Mouse (Mus musculus) kidney, embryonic 14.5 days (tissue): Measurements from ENCODE around the gene Xxylt1. TPM values are rescaled to one million over a fixed set of nuclear protein-coding genes. Genes with fewer than 3 reads are reported as not detected.

Source experiments
- ATAC-seq: fragments of 200-750 bp; cut with Nextera tagmentation; 2 replicates; pipeline ENCODE4 v1.8.0; 2017; ENCODE audit warnings: moderate number of reproducible peaks, mild to moderate bottlenecking, moderate TSS enrichment, moderate library complexity; ENCODE audit not compliant: low FRiP score, low TSS enrichment
- H3K27ac ChIP-seq: fragments of 300-500 bp; sonication (generic); 2 replicates; pipeline ENCODE4 v1.5.1; 2014; ENCODE audit warnings: low read depth, mild to moderate bottlenecking, low read length, moderate library complexity, mixed read lengths
- H3K27me3 ChIP-seq: fragments of 300-500 bp; sonication (generic); 2 replicates; pipeline ENCODE4 v1.6.1; 2014; ENCODE audit warnings: mild to moderate bottlenecking, low read length; ENCODE audit not compliant: control insufficient read depth, insufficient read depth
- H3K36me3 ChIP-seq: fragments of 300-500 bp; sonication (generic); 2 replicates; pipeline ENCODE4 v1.6.1; 2014; ENCODE audit warnings: low read length, mixed read lengths; ENCODE audit not compliant: control insufficient read depth, insufficient read depth
- H3K4me1 ChIP-seq: fragments of 300-500 bp; sonication (generic); 2 replicates; pipeline ENCODE4 v1.6.1; 2014; ENCODE audit warnings: low read length, mixed read lengths; ENCODE audit not compliant: control insufficient read depth, insufficient read depth
- H3K4me2 ChIP-seq: fragments of 300-500 bp; sonication (generic); replicated peaks from 2 replicates; pipeline ENCODE4 v1.6.1; 2014; ENCODE audit warnings: low read depth, mild to moderate bottlenecking, low read length
- H3K4me3 ChIP-seq: fragments of 300-500 bp; sonication (generic); 2 replicates; pipeline ENCODE4 v1.5.1; 2014; ENCODE audit warnings: mild to moderate bottlenecking, low read length
- H3K9ac ChIP-seq: fragments of 300-500 bp; sonication (generic); 2 replicates; pipeline ENCODE4 v1.6.1; 2014; ENCODE audit warnings: low read depth, mild to moderate bottlenecking, low read length, moderate library complexity
- H3K9me3 ChIP-seq: fragments of 300-500 bp; sonication (generic); 2 replicates; pipeline ENCODE4 v1.6.1; 2016; ENCODE audit warnings: low read length; ENCODE audit not compliant: control insufficient read depth
- WGBS: fragments of 180-500 bp; shearing (Covaris S2); extraction: QIAGEN DNeasy Blood & Tissue Kit; methylation state at CpG from one replicate; pipeline ENCODE4 v1.1.7; 2014; 5-methylcytosine and 5-hydroxymethylcytosine counted together
- polyA plus RNA-seq: library from polyadenylated mRNA; unstranded; fragments of >200 nt; fragmentation: Nextera tagmentation; extraction: Ambion mirVana; gene quantifications from 2 replicates; pipeline ENCODE4 v1.2.1, GENCODE M21; 2014

Gene Xxylt1
- polyA plus RNA-seq, 1 experiment from 2014 or later = 28.6 TPM

DNA sequence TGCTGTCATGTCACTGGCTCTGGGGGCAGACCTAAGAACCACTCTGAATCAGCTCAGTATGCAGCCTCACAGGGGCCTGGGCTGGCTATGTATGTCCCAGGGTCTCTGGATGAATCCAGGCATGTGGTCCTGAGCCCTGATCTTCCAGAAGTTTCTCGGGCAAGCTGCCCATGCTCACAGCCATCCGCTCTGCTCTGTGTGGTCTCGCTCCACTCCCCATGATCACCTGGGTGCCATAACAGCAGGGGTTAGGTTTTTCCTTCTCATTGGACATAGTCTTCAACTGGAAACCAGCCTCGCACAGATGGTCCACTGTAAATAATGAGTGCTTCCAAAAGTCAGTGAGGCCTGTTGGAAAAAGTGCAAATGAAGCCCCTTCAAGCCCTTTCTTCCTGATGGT is 121.0 kb downstream of the Xxylt1 start:
- no peak for ATAC-seq
- WGBS = 89% methylated on average over 4 of the region's 4 CpGs

DNA sequence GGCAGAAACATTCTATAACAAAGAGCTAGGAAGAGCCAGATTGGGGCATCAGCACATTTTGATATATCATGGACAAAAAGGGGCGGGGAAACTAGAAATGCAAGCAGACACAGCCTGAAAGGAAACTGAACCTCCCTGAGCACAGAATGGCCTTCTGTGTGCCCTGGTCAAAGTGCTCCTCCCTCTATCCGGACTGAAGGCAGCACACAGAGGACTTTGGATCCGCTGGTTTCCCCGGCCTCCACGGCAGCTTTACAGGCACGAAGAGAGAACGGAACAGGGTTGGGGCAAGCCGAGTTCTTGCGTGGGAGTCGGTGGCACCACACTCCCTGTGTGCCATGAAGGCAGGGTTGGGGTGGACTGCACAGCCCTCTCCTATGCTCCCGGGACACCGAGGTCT is 121.5 kb downstream of the Xxylt1 start:
- WGBS = 78% methylated on average over 12 of the region's 12 CpGs
- H3K4me3 ChIP-seq = no peak overlapping the region

More for the DNA sequence above, 121.0 kb downstream of the Xxylt1 start:
- Histone ChIP-seq H3K4me2 (no peak overlapping the region), H3K36me3 (peaks cover 5% of the 10 kb centered on the region; the same call in 1 of the 2 replicates), H3K9me3 (no peaks in the 10 kb centered on the region), H3K9ac (no peak overlapping the region), H3K27ac (no peak overlapping the region), H3K27me3 (no peaks in the 10 kb centered on the region), H3K4me3 (no peak overlapping the region), H3K4me1 (peaks cover 9% of the 10 kb centered on the region; the same call in 1 of the 2 replicates)

DNA sequence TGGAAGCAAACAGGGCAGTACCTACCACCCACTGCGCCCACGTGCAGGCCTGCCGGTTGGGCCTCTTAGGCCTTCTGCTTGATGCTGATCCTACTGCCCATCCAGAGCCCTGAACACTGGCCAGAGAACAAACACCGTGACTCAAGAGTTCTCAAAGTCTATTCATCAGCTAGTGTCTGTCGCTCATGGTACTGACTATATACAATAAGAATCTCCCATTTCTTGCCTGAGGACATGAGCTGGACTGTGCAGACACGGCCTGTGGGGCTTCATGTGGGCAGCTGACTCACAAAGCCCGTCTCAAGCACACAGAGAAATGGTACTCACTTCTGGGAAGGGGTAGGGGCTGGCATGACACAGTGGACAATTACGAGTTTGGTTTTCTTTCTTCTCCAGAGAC is 125.1 kb downstream of the Xxylt1 start:
- no peak overlapping the region for H3K4me2 ChIP-seq
- H3K27me3 ChIP-seq = no peaks in the 10 kb centered on the region
- peaks cover 5% of the 10 kb centered on the region; the same call in 1 of the 2 replicates for H3K36me3 ChIP-seq
- H3K9ac ChIP-seq = no peak overlapping the region
- no peak for ATAC-seq
- no peak overlapping the region for H3K27ac ChIP-seq
- 87% methylated on average over 8 of the region's 8 CpGs for WGBS
- no peaks in the 10 kb centered on the region for H3K4me1 ChIP-seq
- no peak overlapping the region for H3K4me3 ChIP-seq
- no peaks in the 10 kb centered on the region for H3K9me3 ChIP-seq

More for the DNA sequence above, 121.5 kb downstream of the Xxylt1 start:
- no peak overlapping the region for H3K4me2 ChIP-seq
- no peak overlapping the region for H3K27ac ChIP-seq
- H3K4me1 ChIP-seq = peaks cover 3% of the 10 kb centered on the region; the same call in 1 of the 2 replicates
- H3K9me3 ChIP-seq = no peaks in the 10 kb centered on the region
- ATAC-seq = no peak
- H3K27me3 ChIP-seq = no peaks in the 10 kb centered on the region
- H3K36me3 ChIP-seq = peaks cover 5% of the 10 kb centered on the region; the same call in 1 of the 2 replicates
- no peak overlapping the region for H3K9ac ChIP-seq

DNA sequence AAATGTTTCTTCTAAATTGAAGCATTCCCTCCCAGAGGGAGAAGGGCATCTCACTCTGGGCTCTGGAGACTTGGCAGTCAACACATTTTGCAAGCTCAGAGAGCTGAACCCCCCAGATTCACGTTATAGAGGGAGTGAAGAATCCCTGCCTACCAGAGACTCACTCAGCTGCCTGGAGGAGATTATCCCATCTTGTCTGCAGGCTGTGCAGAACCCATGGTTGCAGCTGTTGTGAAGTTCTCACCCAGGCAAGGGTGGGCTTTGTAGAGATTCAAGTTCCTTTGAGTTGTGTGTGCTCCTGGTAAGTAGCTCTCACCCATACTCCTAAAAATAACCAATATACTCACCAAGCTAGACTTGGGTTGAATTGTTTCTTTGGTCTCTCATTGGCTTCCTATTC is 132.6 kb downstream of the Xxylt1 start:
- WGBS = 64% methylated on average over 1 of the region's 1 CpGs
- Histone ChIP-seq H3K9ac (no peak overlapping the region), H3K4me1 (no peaks in the 10 kb centered on the region), H3K4me2 (no peak overlapping the region), H3K36me3 (no peaks in the 10 kb centered on the region), H3K27ac (no peak overlapping the region), H3K27me3 (no peaks in the 10 kb centered on the region), H3K9me3 (no peaks in the 10 kb centered on the region), H3K4me3 (no peak overlapping the region)
- no peak for ATAC-seq

DNA sequence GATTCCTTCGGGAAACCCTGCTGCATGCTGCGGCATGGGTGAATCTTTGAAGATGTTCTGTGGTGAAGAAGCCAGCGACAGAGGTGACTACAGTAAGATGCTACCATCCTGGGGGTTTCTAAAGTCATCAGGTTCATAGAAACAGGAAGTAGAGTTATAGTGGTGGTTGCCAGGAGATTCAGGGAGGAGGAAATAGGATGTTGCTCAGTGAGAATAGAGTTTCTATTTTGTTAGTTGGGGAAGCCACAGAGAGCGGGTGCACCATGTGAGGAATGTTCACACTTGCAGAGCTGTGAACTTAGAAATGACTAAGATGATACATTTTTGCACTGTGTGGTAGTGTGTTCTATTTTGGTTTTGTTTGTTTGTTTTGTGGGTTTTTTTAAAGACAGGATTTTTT is 133.0 kb downstream of the Xxylt1 start:
- no peak overlapping the region for H3K4me2 ChIP-seq
- no peak overlapping the region for H3K4me3 ChIP-seq
- no peak overlapping the region for H3K9ac ChIP-seq
- H3K36me3 ChIP-seq = no peaks in the 10 kb centered on the region
- H3K27ac ChIP-seq = no peak overlapping the region
- ATAC-seq = no peak
- no peaks in the 10 kb centered on the region for H3K9me3 ChIP-seq
- 85% methylated on average over 4 of the region's 4 CpGs for WGBS
- H3K27me3 ChIP-seq = no peaks in the 10 kb centered on the region
- no peaks in the 10 kb centered on the region for H3K4me1 ChIP-seq

DNA sequence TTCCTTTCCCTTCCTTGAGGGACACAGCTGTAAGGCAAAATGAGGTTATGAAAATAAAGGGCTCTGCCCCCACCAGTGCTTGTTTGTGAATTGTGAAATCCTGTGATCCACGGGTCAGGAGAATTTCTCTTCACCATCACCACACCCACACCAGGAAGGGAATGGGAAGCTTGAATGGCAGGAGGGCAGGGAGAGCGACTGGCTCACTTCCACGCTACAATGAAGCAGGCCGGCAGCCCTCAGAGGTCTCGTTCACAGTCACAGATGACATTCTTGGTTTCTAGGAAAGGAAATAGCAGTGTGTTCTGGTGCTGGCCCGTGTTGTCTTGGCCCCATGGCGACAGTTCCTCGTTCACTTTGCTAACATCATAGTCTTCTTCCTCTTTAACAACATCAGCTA is 136.3 kb downstream of the Xxylt1 start:
- Histone ChIP-seq H3K9ac (no peak overlapping the region), H3K36me3 (no peaks in the 10 kb centered on the region), H3K27ac (no peak overlapping the region), H3K27me3 (no peaks in the 10 kb centered on the region), H3K9me3 (no peaks in the 10 kb centered on the region), H3K4me1 (no peaks in the 10 kb centered on the region), H3K4me3 (no peak overlapping the region), H3K4me2 (no peak overlapping the region)
- 54% methylated on average over 8 of the region's 8 CpGs for WGBS
- ATAC-seq = no peak

DNA sequence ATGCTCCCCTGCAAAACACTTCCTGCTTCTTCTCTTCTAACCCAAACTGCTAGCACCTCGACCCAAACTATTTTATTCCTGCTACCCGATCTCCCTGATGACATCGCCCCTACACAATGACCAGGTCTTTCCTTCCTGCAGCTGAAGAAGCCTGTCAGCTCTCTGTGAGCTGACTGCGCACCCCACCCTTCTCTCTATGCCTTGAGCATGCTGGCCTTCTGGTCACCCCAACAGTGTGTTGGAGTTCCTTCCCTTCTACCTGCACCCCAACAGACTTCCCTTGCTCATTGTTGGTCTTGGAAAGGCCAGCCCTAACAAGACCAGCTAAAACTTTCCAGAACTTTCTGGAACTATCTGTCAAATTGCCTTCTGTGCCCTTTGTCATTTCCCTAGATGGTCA is 137.3 kb downstream of the Xxylt1 start:
- no peaks in the 10 kb centered on the region for H3K27me3 ChIP-seq
- no peak for ATAC-seq
- H3K4me1 ChIP-seq = no peaks in the 10 kb centered on the region
- 63% methylated on average over 4 of the region's 4 CpGs for WGBS
- no peak overlapping the region for H3K4me3 ChIP-seq
- no peak overlapping the region for H3K9ac ChIP-seq
- no peaks in the 10 kb centered on the region for H3K9me3 ChIP-seq
- no peaks in the 10 kb centered on the region for H3K36me3 ChIP-seq
- no peak overlapping the region for H3K27ac ChIP-seq
- no peak overlapping the region for H3K4me2 ChIP-seq

DNA sequence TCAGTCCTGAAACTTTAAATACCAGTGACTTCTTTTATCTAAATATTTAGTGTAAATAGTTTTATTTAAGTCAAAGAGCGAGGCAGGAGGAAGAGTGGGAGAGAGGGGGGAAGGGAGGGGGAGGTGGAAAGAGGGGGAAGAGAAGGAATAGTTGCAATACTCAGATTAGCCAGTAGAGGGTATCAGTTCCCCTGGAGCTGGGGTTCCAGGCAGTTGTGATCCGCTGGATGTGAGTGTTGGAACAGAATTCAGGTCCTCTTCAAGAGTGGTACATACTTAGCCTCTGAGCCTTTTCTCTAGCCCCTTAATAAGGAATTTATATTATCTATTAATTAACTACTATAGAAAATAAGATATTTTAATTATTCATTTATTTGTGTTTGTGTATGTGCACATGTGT is 140.5 kb downstream of the Xxylt1 start:
- Histone ChIP-seq H3K27me3 (no peaks in the 10 kb centered on the region), H3K9me3 (no peaks in the 10 kb centered on the region), H3K4me2 (no peak overlapping the region), H3K27ac (no peak overlapping the region), H3K4me3 (no peak overlapping the region), H3K9ac (no peak overlapping the region), H3K36me3 (no peaks in the 10 kb centered on the region), H3K4me1 (no peaks in the 10 kb centered on the region)
- 90% methylated on average over 2 of the region's 2 CpGs for WGBS
- no peak for ATAC-seq

DNA sequence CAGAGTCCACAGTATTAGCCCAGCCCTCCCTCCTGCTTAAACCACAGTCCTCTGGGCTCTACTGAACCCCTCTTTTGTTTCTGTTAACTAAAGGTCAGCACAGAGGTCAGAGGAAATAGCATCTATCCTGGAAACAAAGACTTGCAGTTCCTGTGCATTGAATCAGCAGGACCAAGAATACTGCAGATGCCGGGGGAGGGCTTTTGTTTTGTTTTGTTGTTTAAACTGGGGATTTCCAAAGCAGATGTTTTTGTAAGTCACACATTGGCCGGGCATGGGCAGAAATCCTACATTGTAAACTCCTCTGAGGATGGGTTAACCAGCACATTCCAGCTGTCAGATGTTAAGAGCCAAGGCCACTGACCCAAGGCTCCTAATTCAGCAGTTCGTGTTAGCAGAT is 141.3 kb downstream of the Xxylt1 start:
- Histone ChIP-seq H3K27ac (no peak overlapping the region), H3K27me3 (no peaks in the 10 kb centered on the region), H3K9ac (no peak overlapping the region), H3K4me2 (no peak overlapping the region), H3K4me3 (no peak overlapping the region), H3K9me3 (no peaks in the 10 kb centered on the region), H3K4me1 (peaks cover 7% of the 10 kb centered on the region), H3K36me3 (no peaks in the 10 kb centered on the region)
- WGBS = 7% methylated on average over 3 of the region's 3 CpGs
- no peak for ATAC-seq
